Mouse (Mus musculus) adipocyte (in vitro differentiated cells): ENCODE measurements at regions not wholly inside any gene's neighbourhood (a gene's known extent, or its start where the extent isn't known, plus 50 kb on each side); places are given as distances from the start of the nearest gene placed in this dataset.
A peak's percentile ranks its signal among the peaks of the same experiment; 100 is the strongest.

Source experiments
- DNase-seq: peaks from one replicate; pipeline ENCODE4 v3.0.0-alpha.2; 2016; ENCODE audit warnings: low spot score

DNA sequence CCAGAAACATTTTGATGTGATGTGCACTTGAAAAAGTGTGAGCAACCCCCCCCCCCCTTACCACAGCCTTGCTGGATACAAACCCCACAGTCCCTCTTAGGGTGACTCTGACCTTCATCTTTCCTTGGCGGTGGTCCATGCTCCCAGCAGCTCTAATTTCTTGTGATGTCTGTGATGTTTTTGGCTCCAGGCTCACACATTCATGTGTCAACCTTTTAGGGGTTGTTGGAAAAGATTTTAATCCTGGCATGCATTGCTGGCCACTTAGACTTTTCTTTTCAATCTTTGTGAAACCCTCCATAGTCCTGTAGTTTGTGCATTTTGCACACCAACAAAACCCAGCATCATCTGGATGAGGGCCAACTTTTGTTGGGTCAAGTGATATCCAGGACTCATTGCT lies 134.9 kb upstream of the Igfbp3 start:
- DNase-seq: peak; percentile 12

DNA sequence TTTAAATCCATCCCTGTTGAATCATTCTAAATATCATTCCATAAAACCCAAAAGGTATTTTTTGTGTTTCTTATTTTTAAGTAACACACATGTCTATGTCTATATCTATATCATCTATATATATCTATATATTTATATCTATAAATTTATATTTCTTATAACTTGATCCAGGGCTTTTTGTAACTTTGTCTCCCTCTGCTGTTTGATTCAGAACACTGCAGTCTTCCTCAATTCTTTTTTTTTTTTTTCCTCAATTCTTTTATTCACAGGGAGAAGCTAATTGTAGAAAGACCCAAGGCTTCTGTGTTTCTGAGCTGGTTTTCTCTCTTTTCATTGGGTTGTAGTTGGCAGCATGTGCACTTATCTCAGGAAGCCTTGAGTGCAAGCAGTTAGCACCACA lies 124.1 kb upstream of the Igfbp3 start:
- DNase-seq: no peak

GRCm38 (mm10) chr11:7317409-7317970 lies 103.8 kb upstream of the Igfbp3 start:
- no peak for DNase-seq

GRCm38 (mm10) chr11:7296252-7296651 lies 82.5 kb upstream of the Igfbp3 start:
- DNase-seq: no peak

DNA sequence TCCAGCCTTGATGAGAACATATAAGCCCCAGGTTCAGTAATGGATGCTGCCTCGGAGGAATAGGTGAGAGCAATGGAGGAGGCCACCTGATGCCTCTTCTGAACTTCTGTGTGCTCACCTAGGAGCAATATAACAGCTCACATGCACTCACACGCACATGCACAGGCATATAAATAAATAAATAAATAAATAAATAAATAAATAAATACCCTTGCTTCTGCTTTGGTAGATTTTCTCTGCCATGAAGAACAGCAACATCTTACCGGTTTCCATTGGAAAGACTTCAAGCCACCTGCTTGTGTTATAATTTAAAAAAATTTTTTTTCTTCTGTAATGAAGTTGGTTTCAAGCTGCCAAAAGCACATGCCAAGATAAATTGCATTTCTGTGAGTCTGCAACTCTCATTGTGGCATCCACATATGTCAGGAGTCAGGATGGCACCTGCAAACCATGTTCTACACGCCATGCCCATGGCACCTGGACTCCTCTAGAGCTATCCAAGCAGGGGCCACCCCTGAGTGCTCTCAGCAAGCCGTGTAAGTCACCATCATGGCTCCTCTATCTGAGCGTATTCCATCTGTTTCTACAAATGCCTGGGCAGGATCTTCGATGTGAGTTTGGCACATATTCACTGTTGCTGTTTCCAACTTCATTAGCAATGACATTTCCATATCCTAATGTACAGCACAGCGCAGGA lies 75.7 kb upstream of the Igfbp3 start:
- no peak for DNase-seq

DNA sequence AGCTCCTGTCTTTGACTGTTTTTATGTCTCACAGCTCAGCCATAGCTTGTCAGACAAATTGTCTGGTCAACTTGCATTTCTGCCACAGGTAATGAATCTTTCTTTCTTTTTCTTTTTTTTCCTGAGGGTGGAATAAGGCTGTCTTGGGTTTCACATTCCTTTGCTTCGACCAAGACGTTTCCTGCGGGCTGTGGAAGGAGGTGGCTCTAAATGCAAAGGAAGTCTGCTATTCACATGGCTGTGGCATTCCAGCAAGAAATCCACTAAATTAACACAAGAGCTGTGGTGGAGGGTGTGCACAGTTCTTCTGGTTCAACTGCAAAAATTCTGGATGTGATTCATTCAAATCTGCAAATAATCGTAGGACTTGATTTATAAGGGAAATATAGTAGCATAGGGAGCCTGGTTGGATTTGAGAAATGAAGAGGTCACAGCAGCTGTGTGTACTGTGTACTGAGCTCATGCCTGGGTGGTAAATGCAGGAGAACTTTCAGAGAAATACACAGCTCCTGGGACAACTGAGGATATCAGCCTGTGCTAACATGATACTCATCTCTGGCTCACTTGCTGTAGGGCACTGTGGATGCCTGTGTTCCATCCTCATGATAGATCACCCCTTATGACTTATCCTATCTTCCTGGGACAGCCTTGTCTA lies 71.2 kb upstream of the Igfbp3 start:
- no peak for DNase-seq

- DNase-seq: no peak
Measured at GRCm38 (mm10) chr11:7282981-7283380, 69.3 kb upstream of the Igfbp3 start.

- no peak for DNase-seq
Measured at GRCm38 (mm10) chr11:7282188-7282587, 68.5 kb upstream of the Igfbp3 start.

GRCm38 (mm10) chr11:7281656-7282055 lies 67.9 kb upstream of the Igfbp3 start:
- DNase-seq: no peak

DNA sequence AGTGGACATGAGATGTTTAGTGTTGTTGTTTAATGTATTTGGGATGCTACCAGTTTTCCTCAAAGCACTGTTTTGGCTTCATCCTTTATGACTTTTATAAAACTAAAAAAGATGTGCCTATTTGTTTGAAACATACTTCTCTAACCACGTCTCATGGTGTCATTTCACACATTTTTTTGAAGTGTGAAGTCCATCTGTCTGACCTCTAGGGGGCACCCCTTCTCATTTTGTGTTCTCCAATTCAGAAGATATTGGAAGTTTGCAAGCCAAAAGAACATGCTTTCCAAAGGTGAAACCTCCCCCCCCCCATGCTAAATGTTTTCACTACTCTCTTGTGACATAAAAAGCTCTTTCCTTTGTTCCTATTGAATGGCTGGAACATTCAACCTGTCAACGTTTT lies 66.2 kb upstream of the Igfbp3 start:
- peak; percentile 44 for DNase-seq

GRCm38 (mm10) chr11:7272543-7272942 lies 58.8 kb upstream of the Igfbp3 start:
- no peak for DNase-seq

GRCm38 (mm10) chr11:7270916-7271315 lies 57.2 kb upstream of the Igfbp3 start:
- no peak for DNase-seq

GRCm38 (mm10) chr11:7263971-7264370 lies 50.2 kb upstream of the Igfbp3 start:
- DNase-seq: no peak
